Mouse (Mus musculus): Measurements from ENCODE around the gene Dtnb.

Dtnb gene

DNA sequence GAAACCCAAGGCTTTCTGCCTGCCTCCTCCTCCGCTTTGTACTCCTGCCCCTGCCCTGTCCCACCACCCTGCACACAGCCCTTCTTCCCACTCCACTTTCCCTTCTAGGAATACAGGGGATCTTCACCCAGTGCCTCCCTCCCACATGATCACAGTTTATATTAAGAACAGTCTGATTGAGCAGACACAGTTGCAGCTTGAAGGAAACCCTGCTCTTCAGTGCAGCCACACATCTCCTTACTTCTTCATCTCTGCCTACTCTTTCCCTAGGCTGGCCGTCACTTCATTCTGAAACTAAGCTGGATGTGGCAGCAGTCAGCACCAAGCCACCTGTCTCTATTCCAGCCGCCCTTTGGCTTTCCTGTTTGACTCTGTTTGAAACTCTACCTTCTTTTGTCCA is 201.5 kb downstream of the Dtnb start:
- DNase-seq (ENCODE audit: low read depth, low spot score), result peak; percentile 60

- no peak for DNase-seq (ENCODE audit: low read depth, low spot score)
Observed at GRCm38 (mm10) chr12:3776015-3776414, 203.8 kb downstream of the Dtnb start.

- no peak for DNase-seq (ENCODE audit: low read depth, low spot score)
Observed at GRCm38 (mm10) chr12:3777682-3778081, 205.5 kb downstream of the Dtnb start.

- no peak for DNase-seq (ENCODE audit: low read depth, low spot score)
Observed at GRCm38 (mm10) chr12:3778286-3778685, 206.1 kb downstream of the Dtnb start.

DNA sequence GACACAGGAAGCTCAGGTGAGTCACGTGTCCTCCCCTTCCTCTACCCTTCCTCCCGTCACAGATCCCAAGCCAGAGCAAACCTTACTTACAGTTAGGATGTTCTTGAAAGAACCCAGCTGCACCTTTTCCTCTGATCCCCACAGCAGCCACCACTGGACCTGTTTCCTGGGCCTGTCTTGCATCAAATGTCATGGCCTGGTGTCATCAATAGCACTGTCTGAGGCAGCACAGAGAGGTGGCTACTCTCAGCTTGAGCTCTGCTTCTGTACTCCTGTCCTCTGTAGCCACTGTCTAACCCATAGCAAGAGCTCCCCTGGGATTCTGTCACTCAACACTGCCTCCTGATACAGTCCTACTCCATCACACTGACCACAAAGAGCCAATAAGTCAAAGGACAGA is 207.5 kb downstream of the Dtnb start:
- no peak for DNase-seq (ENCODE audit: low read depth, low spot score)

DNA sequence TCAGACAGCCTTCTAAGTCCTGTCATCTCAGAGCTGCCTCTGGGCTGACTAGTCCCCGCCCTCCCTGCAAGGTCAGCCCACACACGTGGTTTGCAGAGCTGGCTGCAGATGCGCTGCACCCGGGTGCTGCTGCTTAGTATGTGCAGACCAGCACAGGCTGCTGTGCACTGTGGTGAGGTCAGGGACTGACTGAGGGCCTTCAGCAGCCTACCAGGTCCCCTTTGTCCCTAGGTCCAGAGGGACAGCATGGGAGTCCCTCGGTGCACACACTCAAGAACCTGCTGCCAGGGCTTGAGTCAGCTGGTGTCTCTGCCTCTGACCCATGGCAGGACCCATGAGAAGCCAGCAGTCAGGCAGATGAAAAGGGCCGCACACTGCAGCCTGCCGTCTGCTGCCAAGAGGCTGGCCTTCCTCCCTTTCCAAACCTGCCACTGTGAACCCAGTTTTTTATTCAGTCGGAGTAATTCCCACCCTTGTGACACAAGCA is 208.3 kb downstream of the Dtnb start:
- peak; percentile 65 for DNase-seq (ENCODE audit: low read depth, low spot score)

DNA sequence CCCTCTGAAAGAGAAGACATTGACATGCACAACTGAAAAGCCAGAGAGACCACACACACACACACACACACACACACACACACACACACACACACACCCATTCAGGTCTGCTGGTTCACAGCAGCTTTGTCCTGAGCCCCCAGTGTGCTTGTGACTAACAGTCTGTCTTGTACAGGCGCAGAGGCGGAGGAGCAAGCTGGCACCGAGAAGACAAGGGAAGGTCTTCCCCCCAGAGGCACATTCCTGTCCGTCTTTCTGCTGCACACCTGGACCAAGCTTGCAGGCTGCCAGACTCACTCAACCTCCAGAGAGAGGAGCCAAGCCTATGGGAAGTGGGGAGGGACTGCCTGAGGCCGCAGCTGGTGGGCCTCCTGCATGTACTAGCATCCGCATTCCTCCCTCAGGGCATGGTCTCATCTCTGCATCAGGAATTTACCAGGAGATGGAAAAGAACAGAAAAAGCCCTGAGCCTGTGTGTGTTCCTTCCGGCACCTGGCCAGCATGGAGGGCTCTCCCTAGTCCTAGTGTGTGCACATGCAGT is 208.8 kb downstream of the Dtnb start:
- DNase-seq (ENCODE audit: low read depth, low spot score), result no peak

DNA sequence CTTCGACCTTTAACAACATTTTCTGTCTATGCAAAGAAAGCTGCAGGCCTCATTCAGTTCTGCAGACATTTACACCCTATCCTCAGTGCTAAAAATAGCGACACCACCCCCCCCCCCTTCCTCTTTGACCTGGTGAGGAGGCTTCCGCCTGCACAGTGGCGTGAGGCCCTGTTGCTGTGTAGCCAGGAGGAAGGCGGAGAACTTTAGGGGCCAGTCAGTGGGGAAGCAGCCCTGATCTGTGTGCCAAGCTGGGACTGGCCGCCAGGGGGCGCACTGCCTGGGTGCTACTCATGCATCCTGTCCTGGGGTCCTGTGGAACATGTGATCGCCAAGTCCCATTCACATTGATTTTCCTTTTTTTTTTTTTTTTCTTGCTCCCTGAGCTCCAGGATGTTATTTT is 209.3 kb downstream of the Dtnb start:
- no peak for DNase-seq (ENCODE audit: low read depth, low spot score)

DNA sequence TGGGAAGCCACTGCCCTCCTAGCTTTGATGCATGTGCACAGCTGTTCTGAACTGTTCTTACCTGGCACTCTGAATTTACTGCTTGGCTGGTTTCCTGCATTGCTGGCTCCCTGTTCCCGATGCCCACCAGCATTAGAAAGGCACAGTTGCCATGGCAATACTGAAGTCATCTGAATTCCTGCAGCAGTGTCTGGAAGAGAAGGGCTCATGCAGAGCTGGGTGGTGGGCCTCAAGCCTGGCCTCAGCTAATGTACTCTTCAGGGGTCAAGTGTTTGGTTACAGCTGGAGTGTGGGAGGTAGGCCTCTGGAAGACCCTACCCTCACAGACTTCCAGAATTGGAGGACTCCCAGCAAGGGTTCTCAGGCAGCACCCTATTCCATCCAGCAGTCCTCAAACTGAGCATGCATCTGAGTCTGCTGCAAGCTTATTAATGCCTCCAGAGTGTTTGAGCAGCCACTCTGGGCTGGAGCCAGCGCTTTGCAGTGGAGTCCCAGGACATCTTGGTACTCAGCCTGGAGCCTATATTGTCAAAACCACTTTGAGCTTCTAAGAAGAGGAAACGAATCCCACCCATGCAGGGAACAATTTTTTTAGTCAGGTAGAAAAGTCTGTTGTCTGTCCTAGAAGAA is 211.1 kb downstream of the Dtnb start:
- DNase-seq (ENCODE audit: low read depth, low spot score), result no peak

DNA sequence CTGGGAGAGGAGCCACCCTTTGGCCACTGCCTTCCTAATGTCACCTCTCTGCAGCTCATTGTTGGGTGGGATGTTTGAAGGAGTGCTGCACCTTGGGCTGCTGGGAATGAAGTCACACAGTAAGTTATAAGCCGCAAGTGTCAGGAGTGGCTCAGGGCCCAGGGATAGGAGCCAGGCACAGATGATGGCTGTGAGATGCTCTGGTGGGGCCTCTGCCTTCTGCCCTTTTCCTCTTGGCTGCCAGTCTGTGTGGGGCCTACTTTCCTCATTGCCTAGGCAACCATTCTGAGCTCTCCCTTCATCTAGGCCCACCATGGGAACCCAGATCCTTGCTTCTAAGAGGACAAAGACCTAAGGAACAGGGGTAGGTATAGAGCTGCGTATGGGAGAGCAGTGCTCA is 212.1 kb downstream of the Dtnb start:
- no peak for DNase-seq (ENCODE audit: low read depth, low spot score)

GRCm38 (mm10) chr12:3784729-3785128 is 212.5 kb downstream of the Dtnb start:
- DNase-seq (ENCODE audit: low read depth, low spot score), result no peak

GRCm38 (mm10) chr12:3787041-3787440 is 214.9 kb downstream of the Dtnb start:
- no peak for DNase-seq (ENCODE audit: low read depth, low spot score)

GRCm38 (mm10) chr12:3787541-3787940 is 215.4 kb downstream of the Dtnb start:
- no peak for DNase-seq (ENCODE audit: low read depth, low spot score)

- no peak for DNase-seq (ENCODE audit: low read depth, low spot score)
Observed at GRCm38 (mm10) chr12:3788421-3789051, 216.4 kb downstream of the Dtnb start.

GRCm38 (mm10) chr12:3789626-3790185 is 217.5 kb downstream of the Dtnb start:
- no peak for DNase-seq (ENCODE audit: low read depth, low spot score)

- DNase-seq (ENCODE audit: low read depth, low spot score), result no peak
Observed at GRCm38 (mm10) chr12:3791257-3791656, 219.1 kb downstream of the Dtnb start.

DNA sequence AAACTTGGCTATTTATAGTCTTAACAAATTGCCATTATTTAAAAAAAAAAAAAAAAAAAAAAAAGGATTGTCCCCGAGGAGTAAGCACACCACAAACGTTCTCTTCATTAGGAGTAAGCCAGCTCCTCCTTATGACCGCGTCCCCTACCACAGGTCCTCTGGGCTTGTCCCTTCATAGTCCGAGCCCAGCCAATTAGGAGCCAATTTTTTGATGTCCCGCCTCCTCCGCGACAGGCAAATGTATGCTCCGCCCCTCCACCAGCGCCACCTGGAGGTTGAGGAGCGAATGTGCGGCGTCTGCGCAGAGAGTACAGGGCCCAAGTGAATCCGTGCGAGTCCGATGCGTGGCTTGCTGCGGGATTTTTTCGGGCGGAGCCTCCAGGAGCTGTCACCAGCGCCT is 219.6 kb downstream of the Dtnb start:
- DNase-seq (ENCODE audit: low read depth, low spot score), result peak; percentile 93

DNA sequence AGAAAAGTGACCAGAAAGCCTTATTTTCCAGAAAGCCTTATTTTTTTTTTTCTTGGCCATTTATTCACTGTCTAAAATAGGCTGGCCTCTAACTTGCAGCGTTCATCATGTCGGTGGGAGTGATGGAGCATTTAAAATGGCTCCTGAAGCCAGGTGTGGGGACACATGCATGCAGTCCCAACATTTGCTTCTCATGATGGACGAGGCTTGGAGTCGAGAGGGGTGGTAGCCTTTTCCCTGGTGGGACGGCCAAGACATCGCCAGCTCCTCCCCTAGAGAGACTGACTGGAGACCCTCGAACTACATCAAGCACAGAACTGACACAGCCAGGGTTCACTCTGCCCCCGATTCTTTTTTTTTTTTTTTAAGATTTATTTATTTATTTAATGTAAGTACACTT is 220.1 kb downstream of the Dtnb start:
- no peak for DNase-seq (ENCODE audit: low read depth, low spot score)

- no peak for DNase-seq (ENCODE audit: low read depth, low spot score)
Observed at GRCm38 (mm10) chr12:3795569-3795968, 223.4 kb downstream of the Dtnb start.

GRCm38 (mm10) chr12:3799551-3799950 is 227.4 kb downstream of the Dtnb start:
- DNase-seq (ENCODE audit: low read depth, low spot score), result no peak

GRCm38 (mm10) chr12:3805852-3806251 is 233.7 kb downstream of the Dtnb start, which contains the start of gene Dnmt3a:
TSS of gene Dnmt3a (plus strand) at chr12:3806007.
- no peak for DNase-seq (ENCODE audit: low read depth, low spot score)

GRCm38 (mm10) chr12:3806271-3806684 is 234.1 kb downstream of the Dtnb start:
- DNase-seq (ENCODE audit: low read depth, low spot score), result no peak
